Mouse (Mus musculus) neutrophil, adult 5-6 weeks (primary cell): ENCODE measurements around the gene Ncapd2. TPM values are rescaled to one million over a fixed set of nuclear protein-coding genes. Genes with fewer than 3 reads are reported as not detected.

ENCODE experiments used
- ATAC-seq: fragments of 151-379, 151-347 bp; 2 replicates; pipeline ENCODE4 v1.8.0; 2017; ENCODE audit warnings: mild to moderate bottlenecking, moderate TSS enrichment; ENCODE audit not compliant: insufficient number of reproducible peaks, poor library complexity, low FRiP score, severe bottlenecking; ENCODE audit errors: extremely low read depth
- total RNA-seq: library from RNA; stranded (forward); fragments of 200-1000 nt; gene quantifications from 2 replicates; pipeline ENCODE4 v1.2.3, GENCODE M21; 2017

Ncapd2 gene
- total RNA-seq, 1 experiment from 2014 or later: 66.2 TPM

GRCm38 (mm10) chr6:125216898-125217297 lies 25.4 kb upstream of the Ncapd2 start:
- no peak for ATAC-seq

- peak; percentile 89 for ATAC-seq
Observed at GRCm38 (mm10) chr6:125215148-125215954, 23.9 kb upstream of the Ncapd2 start, which contains the start of gene Vamp1. Gene Vamp1 (plus strand): TSS chr6:125215551.

- ATAC-seq: no peak
Observed at GRCm38 (mm10) chr6:125213715-125214114, 22.2 kb upstream of the Ncapd2 start.

- no peak for ATAC-seq
Observed at GRCm38 (mm10) chr6:125213129-125213528, 21.6 kb upstream of the Ncapd2 start.

- ATAC-seq: no peak
Observed at GRCm38 (mm10) chr6:125212621-125213020, 21.1 kb upstream of the Ncapd2 start.

GRCm38 (mm10) chr6:125210436-125210835 lies 18.9 kb upstream of the Ncapd2 start:
- ATAC-seq: no peak

- ATAC-seq: no peak
Observed at GRCm38 (mm10) chr6:125197166-125197565, 5.7 kb upstream of the Ncapd2 start.

- ATAC-seq: no peak
Observed at GRCm38 (mm10) chr6:125196301-125196700, 4.8 kb upstream of the Ncapd2 start.

- ATAC-seq: no peak
Observed at GRCm38 (mm10) chr6:125195541-125196075, 4.1 kb upstream of the Ncapd2 start.

GRCm38 (mm10) chr6:125193390-125193789 lies 1.9 kb upstream of the Ncapd2 start:
- no peak for ATAC-seq

- ATAC-seq: no peak
Observed at GRCm38 (mm10) chr6:125192841-125193240, 1.3 kb upstream of the Ncapd2 start.

- ATAC-seq: peak; percentile 73
Observed at GRCm38 (mm10) chr6:125192016-125192714, 664 bp upstream of the Ncapd2 start.

GRCm38 (mm10) chr6:125190816-125191215 lies 685 bp downstream of the Ncapd2 start:
- ATAC-seq: no peak

GRCm38 (mm10) chr6:125186203-125186602 lies 5.3 kb downstream of the Ncapd2 start:
- no peak for ATAC-seq

- no peak for ATAC-seq
Observed at GRCm38 (mm10) chr6:125182133-125182532, 9.4 kb downstream of the Ncapd2 start.

- ATAC-seq: no peak
Observed at GRCm38 (mm10) chr6:125179601-125180000, 11.9 kb downstream of the Ncapd2 start.

- no peak for ATAC-seq
Observed at GRCm38 (mm10) chr6:125175469-125175868, 16.0 kb downstream of the Ncapd2 start.

- ATAC-seq: no peak
Observed at GRCm38 (mm10) chr6:125173256-125173655, 18.2 kb downstream of the Ncapd2 start.

- ATAC-seq: no peak
Observed at GRCm38 (mm10) chr6:125172474-125172873, 19.0 kb downstream of the Ncapd2 start.

GRCm38 (mm10) chr6:125170194-125170593 lies 21.3 kb downstream of the Ncapd2 start:
- no peak for ATAC-seq
